Mouse (Mus musculus) retina, postnatal 1 day (tissue): ENCODE measurements at regions not wholly inside any gene's neighbourhood (a gene's known extent, or its start where the extent isn't known, plus 50 kb on each side); places are given as distances from the start of the nearest gene placed in this dataset.

ENCODE experiments used
- DNase-seq: peaks from one replicate; pipeline ENCODE4 v3.0.0-alpha.2; 2012

GRCm38 (mm10) chr3:147098065-147098580 lies 246.0 kb downstream of the Ttll7 start:
- peak; percentile 37 for DNase-seq

- no peak for DNase-seq
Measured at GRCm38 (mm10) chr3:147098611-147099010, 246.4 kb downstream of the Ttll7 start.

- peak; percentile 50 for DNase-seq
Measured at GRCm38 (mm10) chr3:147099143-147099713, 247.1 kb downstream of the Ttll7 start.

- DNase-seq: no peak
Measured at GRCm38 (mm10) chr3:147101053-147101764, 249.0 kb downstream of the Ttll7 start.

GRCm38 (mm10) chr3:147101765-147102113 lies 249.6 kb downstream of the Ttll7 start:
- no peak for DNase-seq

- DNase-seq: no peak
Measured at GRCm38 (mm10) chr3:147103428-147103827, 251.3 kb downstream of the Ttll7 start.

- DNase-seq: no peak
Measured at GRCm38 (mm10) chr3:147117609-147118008, 265.4 kb downstream of the Ttll7 start.

GRCm38 (mm10) chr3:147118092-147118491 lies 265.9 kb downstream of the Ttll7 start:
- no peak for DNase-seq

- DNase-seq: no peak
Measured at GRCm38 (mm10) chr3:147118622-147119021, 266.5 kb downstream of the Ttll7 start.

- no peak for DNase-seq
Measured at GRCm38 (mm10) chr3:147121826-147122225, 269.7 kb downstream of the Ttll7 start.

- peak; percentile 46 for DNase-seq
Measured at GRCm38 (mm10) chr3:147127740-147128139, 275.6 kb downstream of the Ttll7 start.

- DNase-seq: no peak
Measured at GRCm38 (mm10) chr3:147132830-147133229, 280.7 kb downstream of the Ttll7 start.

- DNase-seq: no peak
Measured at GRCm38 (mm10) chr3:147133408-147133807, 281.2 kb downstream of the Ttll7 start.

- no peak for DNase-seq
Measured at GRCm38 (mm10) chr3:147140414-147140813, 288.2 kb downstream of the Ttll7 start.

GRCm38 (mm10) chr3:147153456-147153855 lies 301.3 kb downstream of the Ttll7 start:
- no peak for DNase-seq

- no peak for DNase-seq
Measured at GRCm38 (mm10) chr3:147153998-147154397, 301.8 kb downstream of the Ttll7 start.

- DNase-seq: no peak
Measured at GRCm38 (mm10) chr3:147163126-147163525, 311.0 kb downstream of the Ttll7 start.

- DNase-seq: no peak
Measured at GRCm38 (mm10) chr3:147163540-147163939, 311.4 kb downstream of the Ttll7 start.

- no peak for DNase-seq
Measured at GRCm38 (mm10) chr3:147164931-147165330, 312.8 kb downstream of the Ttll7 start.

GRCm38 (mm10) chr3:147166555-147166954 lies 314.4 kb downstream of the Ttll7 start:
- DNase-seq: no peak

GRCm38 (mm10) chr3:147169215-147169614 lies 317.0 kb downstream of the Ttll7 start:
- DNase-seq: no peak

GRCm38 (mm10) chr3:147170106-147170505 lies 317.9 kb downstream of the Ttll7 start:
- peak; percentile 52 for DNase-seq

- DNase-seq: no peak
Measured at GRCm38 (mm10) chr3:147178746-147179145, 326.6 kb downstream of the Ttll7 start.

- no peak for DNase-seq
Measured at GRCm38 (mm10) chr3:147180711-147181110, 328.5 kb downstream of the Ttll7 start.
